Mouse (Mus musculus) cerebellum, postnatal 36 days (tissue): ENCODE measurements at regions not wholly inside any gene's neighbourhood (a gene's known extent, or its start where the extent isn't known, plus 50 kb on each side); places are given as distances from the start of the nearest gene placed in this dataset.
A peak's percentile ranks its signal among the peaks of the same experiment; 100 is the strongest.
"Not testable (repeated sequence)": the region's sequence is repeated elsewhere in the genome, so short reads cannot be mapped to it uniquely, and the experiment has no call there.

Source experiments
- DNase-seq, 2 experiments: peaks; one replicate each; pipeline ENCODE4 v3.0.0; 2021 to 2022; ENCODE audit warnings: mixed read lengths in 2 of 2

- DNase-seq: peak; percentile 76 to 89
Observed at GRCm38 (mm10) chr7:111969198-111969887, 54.0 kb upstream of the Usp47 start.

- DNase-seq: no peak
Observed at GRCm38 (mm10) chr7:111968261-111968660, 55.0 kb upstream of the Usp47 start.

- DNase-seq: no peak
Observed at GRCm38 (mm10) chr7:111966716-111967115, 56.6 kb upstream of the Usp47 start.

GRCm38 (mm10) chr7:111963969-111964368, 59.3 kb upstream of the Usp47 start:
- DNase-seq: no peak

GRCm38 (mm10) chr7:111959977-111960376, 63.3 kb upstream of the Usp47 start:
- no peak for DNase-seq

- peak in 1 of 2 experiments; percentile 11 for DNase-seq
Observed at GRCm38 (mm10) chr7:111956671-111957070, 66.6 kb upstream of the Usp47 start.

- no peak for DNase-seq
Observed at GRCm38 (mm10) chr7:111939631-111940030, 83.7 kb upstream of the Usp47 start.

GRCm38 (mm10) chr7:111937547-111937946, 85.8 kb upstream of the Usp47 start:
- DNase-seq: no peak

- no peak for DNase-seq
Observed at GRCm38 (mm10) chr7:111937102-111937501, 86.2 kb upstream of the Usp47 start.

- no peak for DNase-seq
Observed at GRCm38 (mm10) chr7:111932725-111933124, 90.6 kb upstream of the Usp47 start.

- DNase-seq: no peak
Observed at GRCm38 (mm10) chr7:111919961-111920360, 103.3 kb upstream of the Usp47 start.

GRCm38 (mm10) chr7:111903741-111904231, 119.5 kb upstream of the Usp47 start:
- DNase-seq: no peak

- no peak for DNase-seq
Observed at GRCm38 (mm10) chr7:111897016-111897415, 117.2 kb upstream of the Galnt18 start.

- peak; percentile 75 to 85 for DNase-seq
Observed at GRCm38 (mm10) chr7:111896255-111896654, 116.5 kb upstream of the Galnt18 start.

- DNase-seq: no peak
Observed at GRCm38 (mm10) chr7:111882991-111883390, 103.2 kb upstream of the Galnt18 start.

- DNase-seq: no peak
Observed at GRCm38 (mm10) chr7:111880067-111880675, 100.4 kb upstream of the Galnt18 start.

- DNase-seq: no peak
Observed at GRCm38 (mm10) chr7:111877591-111877990, 97.8 kb upstream of the Galnt18 start.

GRCm38 (mm10) chr7:111875949-111876348, 96.2 kb upstream of the Galnt18 start:
- DNase-seq: no peak

- no peak for DNase-seq
Observed at GRCm38 (mm10) chr7:111869337-111869736, 89.6 kb upstream of the Galnt18 start.

GRCm38 (mm10) chr7:111863035-111863434, 83.3 kb upstream of the Galnt18 start:
- DNase-seq: no peak

GRCm38 (mm10) chr7:111858291-111858690, 78.5 kb upstream of the Galnt18 start:
- DNase-seq: not testable (repeated sequence)

GRCm38 (mm10) chr7:111856977-111857376, 77.2 kb upstream of the Galnt18 start:
- DNase-seq: no peak

- no peak for DNase-seq
Observed at GRCm38 (mm10) chr7:111855309-111855708, 75.5 kb upstream of the Galnt18 start.

GRCm38 (mm10) chr7:111846417-111846816, 66.6 kb upstream of the Galnt18 start:
- no peak for DNase-seq
